Mouse (Mus musculus) adrenal gland (tissue): ENCODE data around the gene Galnt3.

Experiments used
- intact Hi-C: fragments of 180-260 bp; cut with DNase I; formaldehyde crosslinking; loops from one replicate; pipeline ENCODE4 v1.15.1; 2025
- long read RNA-seq, 2 experiments: library from polyadenylated mRNA; unstranded; transcript quantifications; one replicate each; pipeline ENCODE4 v2.0.0; 2020; ENCODE audit warnings: borderline replicate concordance in 1 of 2; ENCODE audit not compliant: insufficient replicate concordance in 1 of 2

Gene Galnt3
- long read RNA-seq, experiment 1, result 0 reads
- long read RNA-seq, experiment 2, partial matches to known transcripts, result 1 of 1 reads
- long read RNA-seq, experiment 2, other reads (novel, unspliced or antisense), result 0 of 1 reads

- intact Hi-C loops, result no loop called here
These were observed at the start of gene Galnt3 for GRCm38 (mm10) chr2:66124591-66125271. Gene Galnt3 (minus strand): TSS chr2:66124994.

DNA sequence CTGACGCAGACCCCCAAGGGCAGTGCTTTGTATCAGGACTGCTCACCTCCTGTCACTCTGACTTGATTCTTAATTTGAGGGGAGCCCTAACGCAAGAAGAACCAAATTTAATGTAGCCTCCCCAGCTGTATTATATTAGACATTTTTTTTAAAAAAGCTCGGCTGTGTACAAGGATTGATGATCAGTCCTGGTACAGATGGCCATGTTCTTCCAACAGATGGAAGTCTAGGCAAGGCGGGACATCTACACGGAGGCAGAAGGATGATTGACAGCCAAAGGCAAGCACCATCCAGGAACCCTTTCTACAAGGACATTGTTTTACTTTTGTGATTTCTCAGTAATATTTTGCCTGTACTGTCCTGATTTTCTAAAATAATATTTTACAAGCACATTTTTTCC is 48.3 kb upstream of the Galnt3 start:
- intact Hi-C loops, result no loop called here

DNA sequence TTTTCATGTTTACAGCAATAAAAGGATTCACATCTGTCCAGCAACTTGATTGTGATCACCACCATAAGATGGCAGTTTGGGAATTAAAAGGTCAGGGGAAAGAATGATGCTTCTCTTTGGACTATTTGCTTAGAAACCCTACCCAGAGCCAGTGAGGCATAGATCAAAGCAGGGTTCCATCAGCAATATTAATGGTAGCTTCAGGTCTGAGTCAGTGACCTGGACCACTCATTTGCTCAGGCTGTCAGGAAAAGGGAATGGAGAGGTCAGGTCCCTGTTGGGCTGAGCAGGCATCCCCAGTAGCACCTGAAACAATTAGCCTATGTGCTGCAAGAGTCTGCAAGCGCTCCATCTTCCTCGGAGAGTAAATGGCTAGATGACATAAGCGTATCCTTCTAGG is 46.8 kb upstream of the Galnt3 start:
- intact Hi-C loops, result no loop called here

DNA sequence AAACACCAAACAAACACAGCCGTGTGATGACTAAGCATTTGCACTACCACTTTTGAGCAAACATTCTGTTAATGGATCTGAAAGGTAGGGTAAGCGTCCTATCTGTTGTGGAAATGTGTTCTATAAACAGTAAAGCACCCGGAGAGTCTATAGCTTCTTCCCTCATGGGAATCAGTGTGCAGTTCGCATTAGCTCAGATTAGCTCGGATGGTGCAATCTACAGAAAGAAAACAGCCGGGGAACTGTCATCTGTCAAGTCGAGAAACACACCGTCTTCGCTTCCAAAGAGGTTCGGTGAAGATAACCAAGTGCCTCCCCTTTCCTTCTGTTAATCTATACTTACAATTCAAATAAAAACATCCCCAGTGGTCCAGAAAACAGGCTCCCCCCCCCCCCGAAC is 45.9 kb upstream of the Galnt3 start:
- intact Hi-C loops, result no loop called here

DNA sequence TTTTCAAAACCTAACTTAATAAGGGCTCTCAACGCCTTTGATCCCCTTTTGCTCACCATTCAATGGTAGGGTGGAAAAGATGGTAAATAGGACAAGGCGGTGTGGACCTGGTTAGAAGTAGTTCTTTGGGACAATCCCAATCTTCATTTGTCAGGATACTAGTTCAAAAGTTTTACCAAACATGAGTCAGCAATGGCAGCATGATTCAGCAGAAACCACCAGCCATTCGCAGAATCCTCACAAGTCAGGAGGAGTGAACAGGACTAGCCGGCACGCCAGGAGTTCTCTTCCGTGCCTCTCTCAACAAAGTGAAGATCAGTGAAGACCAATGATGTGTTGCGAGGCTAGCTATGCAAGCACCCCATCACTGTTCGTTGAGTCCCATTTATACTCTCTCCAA is 40.2 kb upstream of the Galnt3 start:
- intact Hi-C loops, result no loop called here

GRCm38 (mm10) chr2:66158140-66158915 is 33.5 kb upstream of the Galnt3 start:
- intact Hi-C loops, result no loop called here

DNA sequence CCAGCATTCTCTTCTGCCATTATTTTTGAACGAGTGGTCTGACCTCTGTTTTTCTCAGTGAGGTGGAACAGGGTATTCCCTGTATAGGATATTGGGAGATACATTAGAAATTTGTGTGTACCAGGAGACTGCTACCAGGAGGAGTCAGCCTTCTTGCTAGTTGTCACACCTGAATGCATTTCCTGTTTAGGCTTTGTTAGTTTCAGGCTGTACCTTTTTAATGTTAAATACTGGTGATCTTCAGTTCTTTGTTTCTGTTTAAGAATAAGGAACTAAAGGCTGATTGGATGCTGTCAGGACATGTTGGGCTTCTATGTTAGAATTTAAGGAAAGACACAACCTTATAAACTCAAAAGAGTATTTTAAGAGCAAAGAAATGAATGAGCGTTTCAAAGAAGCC is 26.6 kb upstream of the Galnt3 start:
- intact Hi-C loops, result no loop called here

GRCm38 (mm10) chr2:66150531-66150930 is 25.7 kb upstream of the Galnt3 start:
- intact Hi-C loops, result no loop called here

- intact Hi-C loops, result no loop called here
These were observed 23.9 kb upstream of the Galnt3 start for GRCm38 (mm10) chr2:66148654-66149230.

GRCm38 (mm10) chr2:66146473-66146872 is 21.7 kb upstream of the Galnt3 start:
- intact Hi-C loops, result no loop called here

DNA sequence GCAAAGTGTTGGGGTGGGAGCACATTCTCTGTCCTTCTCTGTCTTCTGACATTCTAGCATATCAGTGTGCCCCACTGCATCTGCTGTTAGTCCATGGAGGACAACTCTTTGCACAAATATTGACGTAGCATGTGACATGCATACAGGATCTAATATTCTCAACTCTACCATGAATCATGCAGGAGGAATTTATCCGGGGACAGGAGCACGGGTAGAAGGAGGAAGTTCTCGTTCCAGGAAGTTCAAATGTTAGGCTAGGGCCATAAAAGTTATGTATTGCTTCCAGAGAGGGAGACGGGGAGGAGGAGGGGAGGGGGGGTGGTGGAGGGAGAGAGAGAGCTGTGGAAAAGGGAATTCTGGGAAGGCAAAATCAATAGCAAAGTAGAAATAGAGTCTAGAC is 20.0 kb upstream of the Galnt3 start:
- intact Hi-C loops, result no loop called here

DNA sequence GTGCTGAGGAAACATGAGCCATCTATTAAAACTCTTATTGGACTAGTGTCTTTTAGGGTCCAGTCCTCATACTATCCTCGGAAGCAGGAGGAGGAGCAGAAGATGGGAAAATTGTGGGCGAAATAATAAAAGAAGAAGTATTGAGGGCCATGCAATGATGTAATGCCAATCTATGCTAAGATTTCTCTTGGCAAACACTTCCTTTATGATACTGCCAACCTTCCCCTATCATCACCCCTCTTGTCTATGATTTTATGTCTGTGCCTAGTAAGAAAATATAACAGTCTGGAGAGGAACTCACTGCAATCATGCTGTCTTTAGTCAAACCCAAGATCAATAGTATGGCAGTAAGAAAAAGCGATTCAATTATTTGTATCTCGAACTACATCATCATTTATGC is 18.5 kb upstream of the Galnt3 start:
- intact Hi-C loops, result no loop called here

GRCm38 (mm10) chr2:66142711-66143110 is 17.9 kb upstream of the Galnt3 start:
- intact Hi-C loops, result no loop called here

DNA sequence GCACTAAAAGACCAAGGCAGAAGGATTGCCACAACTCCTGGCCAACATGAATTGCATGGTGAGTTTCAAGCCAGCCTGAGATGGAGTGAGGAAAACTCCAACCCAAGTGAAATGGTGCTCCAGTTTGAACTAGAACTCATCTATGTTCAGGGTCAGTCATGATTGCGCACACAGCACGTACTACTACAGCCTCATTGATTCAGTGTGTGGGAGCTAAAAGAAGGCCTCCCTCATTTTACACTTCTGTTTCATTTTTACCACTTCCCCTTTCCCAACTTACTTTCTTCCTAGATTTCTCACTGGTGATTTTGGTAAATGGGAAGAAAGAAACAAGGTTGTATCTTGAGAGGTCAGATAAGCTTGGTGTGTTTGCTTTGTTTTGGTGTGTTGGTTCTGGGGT is 17.5 kb upstream of the Galnt3 start:
- intact Hi-C loops, result no loop called here

GRCm38 (mm10) chr2:66140246-66140645 is 15.5 kb upstream of the Galnt3 start:
- intact Hi-C loops, result no loop called here

DNA sequence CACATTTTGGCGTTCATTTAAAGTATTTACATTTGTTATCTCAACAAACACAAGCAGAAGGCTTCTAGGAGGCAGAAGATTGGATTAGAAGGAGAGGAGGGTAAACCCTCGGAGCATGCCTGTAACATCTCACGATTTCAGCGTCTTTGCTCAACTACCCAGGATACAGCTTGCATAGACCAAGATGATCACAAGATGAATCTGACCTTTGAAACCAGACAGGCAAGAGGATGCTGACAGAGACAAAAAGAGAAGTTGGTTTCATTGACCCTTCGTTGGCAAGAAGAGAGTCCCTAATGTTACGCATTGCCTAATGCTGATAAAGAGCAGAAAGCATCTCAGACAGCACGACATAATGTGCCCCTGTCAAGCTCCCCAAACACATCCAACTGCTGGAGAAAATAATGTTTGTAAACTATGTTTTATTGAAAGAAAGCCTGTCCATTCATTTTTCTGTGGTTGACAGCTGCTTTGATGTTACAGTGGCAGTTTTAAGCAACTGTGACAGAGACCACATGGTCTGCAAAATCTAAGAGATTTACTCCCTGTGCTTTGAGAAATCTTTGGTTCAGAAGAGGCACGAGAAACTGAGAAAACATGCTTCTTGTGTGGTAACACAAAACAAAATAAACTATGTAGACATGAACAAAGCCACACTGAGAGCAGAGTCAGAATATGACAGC is 7.2 kb upstream of the Galnt3 start:
- intact Hi-C loops, result no loop called here

DNA sequence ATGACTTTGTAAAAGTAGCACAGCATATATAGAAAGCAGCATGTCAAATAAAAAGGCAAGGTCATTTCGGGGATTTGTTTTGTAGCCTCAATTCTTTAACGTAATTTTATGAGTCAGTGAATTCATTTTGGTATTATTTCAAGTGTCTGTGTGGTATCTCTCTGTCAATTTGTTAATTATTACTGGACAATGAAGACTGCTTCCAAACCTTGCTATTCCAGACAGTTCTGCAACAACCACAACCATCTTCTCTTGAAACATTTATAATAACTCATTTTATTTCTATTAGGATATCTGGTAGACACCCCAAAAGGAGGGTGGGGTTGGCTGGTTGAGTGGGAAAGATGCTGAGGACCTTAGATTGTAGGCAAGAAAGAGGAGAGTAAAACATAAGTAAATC is 4.1 kb upstream of the Galnt3 start:
- intact Hi-C loops, result no loop called here

DNA sequence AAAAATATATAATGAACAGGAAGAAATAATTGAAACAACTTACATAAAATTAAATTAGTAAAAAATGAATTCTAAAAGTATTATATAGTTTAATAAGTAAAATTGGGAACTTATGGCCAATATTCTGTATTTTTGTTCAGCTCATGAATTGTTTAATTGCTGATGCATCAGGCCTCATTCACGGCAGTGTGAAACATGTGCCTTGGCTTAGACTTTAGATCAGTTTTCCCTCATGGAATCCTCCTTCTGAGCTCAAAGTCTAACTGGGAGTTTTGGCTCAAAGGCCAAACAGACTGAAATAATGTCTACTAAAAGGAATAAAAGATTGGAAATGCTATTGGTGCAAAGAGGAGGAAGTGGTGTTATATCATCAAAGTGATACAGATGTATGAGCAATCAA is 2.7 kb upstream of the Galnt3 start:
- intact Hi-C loops, result no loop called here

DNA sequence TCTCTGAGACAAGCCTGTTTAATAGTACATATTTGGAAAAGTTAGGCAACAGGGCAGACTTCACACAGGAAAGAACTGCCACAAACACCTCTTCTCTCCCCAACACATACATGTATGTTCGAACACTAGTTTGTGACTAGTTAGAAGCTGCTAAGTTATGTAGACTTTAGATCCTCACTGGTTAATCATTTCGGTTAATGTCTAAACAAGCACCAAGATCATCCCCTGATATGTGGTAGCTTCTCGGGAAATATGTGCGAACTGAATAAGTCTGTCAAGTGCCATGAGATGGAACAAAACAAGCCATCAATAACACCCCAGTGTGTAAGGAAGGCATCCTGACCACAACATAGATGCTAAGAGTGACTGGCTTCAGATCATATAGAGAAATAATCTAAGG is 2.1 kb upstream of the Galnt3 start:
- intact Hi-C loops, result no loop called here

DNA sequence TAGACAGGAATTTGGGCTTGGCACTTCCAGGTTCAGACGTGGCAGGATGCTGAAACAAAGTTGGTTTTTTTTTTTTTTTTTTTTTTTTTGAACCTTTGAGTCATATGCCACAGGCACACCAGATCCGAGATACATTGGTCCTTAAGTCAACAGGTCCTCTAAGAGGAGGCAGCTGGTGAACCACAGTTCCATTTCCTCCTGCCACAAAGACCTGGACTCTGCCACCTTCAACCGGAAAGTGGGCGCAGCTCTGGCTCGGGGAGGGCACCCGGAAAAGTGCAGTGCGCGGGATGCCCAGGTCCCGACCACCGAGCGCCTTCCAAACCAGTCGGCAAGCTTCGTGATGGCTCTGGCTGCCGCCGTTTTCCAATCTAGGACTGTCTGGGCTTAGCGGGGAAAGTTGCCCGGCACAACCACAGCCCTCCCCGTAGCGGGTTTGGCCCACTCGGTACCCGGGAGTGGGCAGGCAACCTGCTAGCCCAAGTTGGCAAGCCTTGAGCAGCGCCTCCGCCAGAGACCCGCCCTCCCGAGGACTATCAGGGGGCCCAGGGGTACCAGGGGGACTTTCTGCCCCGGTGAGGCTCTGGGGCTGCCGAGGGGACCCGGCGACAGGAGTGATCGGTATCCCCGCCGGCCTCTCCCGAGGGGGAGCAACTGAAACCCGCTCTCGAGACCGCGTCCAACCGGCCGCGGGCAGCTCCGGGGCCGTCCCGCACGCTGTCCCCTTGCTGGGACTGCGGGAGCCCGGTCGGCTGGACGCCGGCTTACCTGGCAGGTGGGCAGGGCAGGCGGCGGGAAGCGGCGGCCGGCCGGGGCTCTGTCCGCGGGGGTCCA is 821 bp downstream of the Galnt3 start:
- intact Hi-C loops, result no loop called here

- intact Hi-C loops, result no loop called here
These were observed 7.1 kb downstream of the Galnt3 start for GRCm38 (mm10) chr2:66117686-66118085.
